Mouse (Mus musculus) heart, adult 18-20 months (tissue): ENCODE data around the gene Iqcn. TPM values are rescaled to one million over a fixed set of nuclear protein-coding genes. Genes with fewer than 3 reads are reported as not detected.

ENCODE experiments used
- DNase-seq, 2 experiments: peaks; one replicate each; pipeline ENCODE4 v3.0.0; 2021 to 2022; ENCODE audit warnings: mixed read lengths in 1 of 2
- total RNA-seq, 2 experiments: library from RNA; stranded (reverse); gene quantifications; 2 replicates each; pipeline ENCODE4 v1.2.3; 2021

Iqcn gene
- total RNA-seq, 2 experiments from 2014 or later = 0.05 TPM; not detected in 1

DNA sequence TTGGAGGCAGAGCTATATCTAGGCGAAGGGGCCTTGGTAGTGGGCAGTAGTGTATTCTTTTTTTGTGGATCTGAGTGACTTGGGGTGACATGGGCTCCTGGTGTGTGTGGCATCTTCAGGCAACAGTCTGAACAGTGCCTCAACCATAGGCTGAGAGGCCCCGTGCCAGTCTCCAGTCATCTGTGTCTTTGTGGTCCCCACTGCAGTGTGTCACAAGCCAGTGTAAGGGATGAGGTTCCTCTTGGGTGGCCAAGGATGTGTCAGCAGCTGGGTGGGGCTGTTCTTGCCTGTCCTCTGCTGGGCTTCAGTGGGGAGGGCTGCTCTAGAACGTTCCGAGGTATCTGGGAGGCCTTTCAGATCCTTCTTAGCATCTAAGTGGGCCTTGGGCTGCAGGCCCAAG is 27.7 kb downstream of the Iqcn start:
- no peak for DNase-seq

DNA sequence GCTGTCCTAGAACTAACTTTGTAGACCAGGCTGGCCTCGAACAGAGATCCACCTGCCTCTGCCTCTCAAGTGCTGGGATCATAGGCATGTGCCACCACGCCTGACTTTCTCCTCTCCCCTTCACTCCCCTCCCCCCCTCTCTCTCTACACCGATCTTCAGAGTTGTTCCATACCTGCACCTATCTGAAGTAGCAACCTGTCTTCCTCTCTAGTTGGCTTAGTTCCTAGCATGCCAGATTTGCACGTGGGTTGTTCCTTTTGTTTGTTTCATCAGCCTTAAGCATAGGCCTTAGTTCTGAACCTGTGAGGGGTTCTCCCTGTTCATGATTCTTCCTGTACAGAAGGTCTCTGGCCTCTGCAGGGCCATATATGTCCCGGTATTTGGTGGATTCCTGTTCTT is 34.4 kb downstream of the Iqcn start:
- DNase-seq = no peak

DNA sequence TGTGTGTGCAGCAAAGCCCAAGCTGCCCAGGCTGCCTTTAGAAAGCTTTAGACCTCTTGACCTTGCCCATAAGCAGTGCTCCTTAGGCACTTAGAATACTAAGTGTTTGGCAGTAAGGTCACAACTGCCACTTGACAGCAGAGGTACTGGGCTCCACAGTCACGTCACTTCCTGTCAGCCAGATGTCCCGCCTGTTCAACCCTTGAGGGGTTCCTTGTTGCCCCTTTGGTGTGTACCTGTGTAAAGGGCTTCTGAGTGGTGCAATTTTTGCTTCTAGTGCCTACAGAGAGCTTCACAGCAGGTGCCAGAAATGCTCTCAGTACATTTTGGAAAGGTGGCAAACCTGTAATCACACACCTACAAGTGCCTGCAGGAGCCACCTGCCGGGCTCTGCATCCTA is 35.0 kb downstream of the Iqcn start:
- DNase-seq = no peak

DNA sequence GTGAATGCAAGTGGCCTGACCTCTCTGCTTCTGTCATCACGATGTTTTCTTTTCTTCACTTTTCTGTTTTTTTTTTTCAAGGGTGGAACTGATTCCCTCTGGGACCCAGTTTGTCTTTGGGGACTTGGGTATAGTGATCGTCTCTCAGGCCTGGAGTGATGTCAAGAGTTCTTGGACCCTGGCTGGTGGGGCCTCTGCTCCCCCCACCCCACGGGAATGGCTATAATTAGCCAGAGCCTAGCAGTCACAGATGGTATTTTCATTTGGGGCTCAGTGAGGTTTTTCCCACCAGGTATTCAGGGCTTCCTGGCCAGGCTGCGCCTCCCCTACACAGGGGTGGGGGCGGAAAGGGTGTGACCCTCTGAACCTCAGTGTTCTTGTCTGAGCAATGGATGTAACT is 38.4 kb downstream of the Iqcn start:
- peak in 1 of 2 experiments; percentile 21 for DNase-seq

DNA sequence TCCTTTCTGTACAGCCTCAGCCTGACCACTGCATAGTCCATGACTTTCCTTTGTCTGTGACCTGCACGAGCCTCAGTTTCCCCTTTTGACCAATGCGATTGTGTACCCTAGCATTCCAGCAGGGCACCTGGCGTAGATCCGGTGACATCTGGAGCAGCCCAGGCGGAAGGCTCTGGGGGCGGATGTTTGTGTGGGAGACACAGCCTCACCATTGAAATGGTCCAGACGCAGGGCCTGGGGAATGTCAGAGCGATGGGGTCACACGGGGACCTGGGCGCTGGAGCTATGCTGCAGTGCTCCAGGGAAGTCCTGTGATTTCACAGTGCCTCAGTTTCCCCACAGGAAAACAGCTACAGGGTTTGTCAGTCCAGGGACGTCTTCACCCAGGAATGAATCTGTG is 38.9 kb downstream of the Iqcn start:
- DNase-seq = peak in 1 of 2 experiments; percentile 29

DNA sequence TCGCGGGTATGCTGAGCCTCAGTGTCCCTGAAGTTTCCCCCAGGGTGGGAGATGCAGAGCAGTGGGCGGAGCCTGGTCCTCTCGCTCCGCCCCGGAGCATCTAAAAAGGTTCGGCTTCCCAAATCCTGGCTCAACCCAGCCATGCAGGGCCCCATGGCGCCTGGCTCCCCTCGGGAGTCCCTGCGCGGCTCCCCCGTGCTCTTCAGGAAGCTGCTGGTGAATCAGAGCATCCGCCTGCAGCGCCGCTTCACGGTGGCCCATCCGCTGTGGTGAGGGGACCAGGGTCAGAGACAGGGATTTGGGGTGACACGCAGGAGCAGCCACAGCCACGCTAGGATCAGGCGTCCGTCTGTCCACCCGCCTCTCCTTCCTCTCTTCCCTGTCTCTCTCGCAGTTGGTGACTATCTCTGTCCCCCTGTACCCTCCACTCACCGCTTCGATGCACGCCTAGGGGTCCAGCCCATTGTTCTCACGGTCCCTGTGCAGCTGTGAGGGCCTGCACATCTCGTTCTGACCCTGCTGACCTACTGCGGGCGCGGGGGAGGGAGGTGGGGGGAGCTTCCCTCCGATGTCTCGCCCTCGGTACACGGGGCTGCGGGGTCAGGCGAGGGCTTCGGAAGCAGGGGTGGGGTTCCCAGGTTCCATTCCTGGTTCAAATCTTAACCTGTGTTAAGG is 39.9 kb downstream of the Iqcn start:
- peak; percentile 53 to 65 for DNase-seq

DNA sequence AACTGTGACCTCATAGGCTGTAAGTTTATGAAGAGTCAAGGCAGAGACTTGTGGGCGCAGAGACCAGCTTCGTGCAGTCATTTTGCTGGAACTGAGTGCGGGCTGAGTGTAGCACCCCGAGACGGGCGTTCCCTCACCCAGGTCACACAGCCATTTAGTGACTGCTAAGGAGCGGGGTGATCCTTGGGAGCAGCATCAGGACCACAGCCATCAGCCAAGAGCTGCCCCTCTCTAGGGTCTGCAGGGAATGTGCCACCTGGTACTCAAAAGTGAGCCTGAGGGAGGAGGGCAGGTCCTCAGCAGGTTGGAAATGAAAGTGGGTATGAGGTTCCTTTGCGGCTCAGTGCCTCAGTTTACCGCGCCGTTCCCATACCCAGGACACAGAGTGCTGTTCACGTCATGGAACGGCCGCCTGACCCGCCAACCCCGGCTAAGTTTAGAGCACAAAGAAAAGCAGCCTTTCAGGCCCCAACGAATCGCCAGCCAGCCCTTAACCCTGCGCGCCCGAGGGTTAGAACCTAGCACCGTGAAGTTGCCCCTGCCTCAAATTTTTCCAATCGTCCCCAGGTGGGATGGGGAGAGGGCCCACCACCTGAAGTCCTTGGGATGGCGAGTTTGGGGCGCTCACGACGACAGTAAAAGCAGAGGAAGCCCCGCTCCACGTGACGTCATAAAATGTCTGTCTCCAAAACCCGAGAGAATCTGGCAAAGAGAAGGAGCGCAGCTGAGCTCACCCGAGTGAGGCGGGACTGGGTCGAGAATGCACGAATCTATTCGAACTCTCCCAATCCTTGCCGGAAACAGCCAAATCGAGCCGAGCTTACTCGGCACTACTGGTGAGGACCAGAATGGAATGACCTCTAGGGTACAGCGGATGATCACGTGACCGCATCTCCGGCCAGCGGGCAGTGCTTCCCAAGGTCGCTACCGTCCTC is 40.7 kb downstream of the Iqcn start:
- DNase-seq = peak; percentile 85 to 91

DNA sequence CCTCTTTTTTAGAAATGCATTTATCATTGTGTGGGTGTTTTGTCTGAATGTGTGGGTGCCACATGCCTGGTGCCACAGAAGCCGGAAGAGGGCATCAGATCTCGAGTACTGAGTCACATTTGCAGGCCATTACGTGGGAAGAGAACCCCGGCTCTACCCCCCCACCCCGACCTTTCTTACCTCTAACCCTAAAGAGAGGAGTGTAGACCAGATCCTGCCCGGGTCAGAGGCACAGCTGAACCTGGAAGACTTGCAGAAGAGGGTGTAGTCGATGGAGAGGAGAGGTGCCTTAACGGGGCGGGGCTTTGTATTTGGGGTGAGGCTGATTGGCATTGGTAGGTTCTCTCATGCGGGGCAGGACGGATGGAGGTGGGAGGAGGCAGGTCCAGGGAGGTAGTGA is 41.5 kb downstream of the Iqcn start:
- peak in 1 of 2 experiments; percentile 20 for DNase-seq

DNA sequence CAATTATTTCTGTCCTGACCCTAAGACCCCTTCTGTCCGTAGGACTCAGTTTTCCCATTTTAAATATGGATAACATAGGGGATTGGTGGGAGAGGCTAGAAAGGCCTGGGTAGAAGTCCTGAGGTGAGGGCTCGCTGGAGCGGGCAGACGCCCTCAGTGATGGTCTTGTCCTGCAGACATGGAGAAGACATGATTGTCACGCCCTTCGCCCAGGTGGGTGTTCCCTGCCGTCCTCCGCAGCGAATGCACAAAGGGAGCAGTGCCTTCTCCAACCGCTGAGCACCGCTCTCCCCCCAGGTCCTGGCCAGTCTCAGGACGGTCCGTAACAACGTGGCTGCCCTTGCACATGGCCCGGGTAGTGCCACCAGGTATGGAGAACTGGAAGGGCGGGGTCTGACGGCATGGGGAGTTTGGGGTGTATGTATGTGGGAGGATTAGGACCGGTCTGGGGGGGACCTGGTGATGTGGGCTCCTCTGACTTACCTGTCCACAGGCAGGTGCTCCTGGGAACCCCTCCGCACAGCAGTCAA is 42.5 kb downstream of the Iqcn start:
- no peak for DNase-seq

DNA sequence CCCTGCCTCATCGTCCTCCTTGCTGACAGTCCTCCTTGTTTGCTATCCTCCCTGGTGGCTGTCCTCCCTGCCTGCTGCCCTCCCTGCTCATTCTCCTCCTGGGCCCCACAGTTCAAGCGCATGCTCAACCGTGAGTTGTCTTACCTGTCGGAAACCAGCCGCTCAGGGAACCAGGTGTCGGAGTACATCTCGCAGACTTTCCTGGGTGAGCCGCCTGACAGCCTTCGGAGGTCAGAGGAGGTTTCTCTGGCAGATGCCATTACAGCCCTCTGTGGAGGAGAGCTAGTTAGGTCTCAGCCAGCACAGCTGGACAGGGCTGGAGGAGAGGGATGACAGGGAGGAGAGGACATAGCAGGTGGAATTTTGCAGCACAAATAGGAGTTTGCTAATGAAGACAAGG is 43.4 kb downstream of the Iqcn start:
- DNase-seq = no peak

DNA sequence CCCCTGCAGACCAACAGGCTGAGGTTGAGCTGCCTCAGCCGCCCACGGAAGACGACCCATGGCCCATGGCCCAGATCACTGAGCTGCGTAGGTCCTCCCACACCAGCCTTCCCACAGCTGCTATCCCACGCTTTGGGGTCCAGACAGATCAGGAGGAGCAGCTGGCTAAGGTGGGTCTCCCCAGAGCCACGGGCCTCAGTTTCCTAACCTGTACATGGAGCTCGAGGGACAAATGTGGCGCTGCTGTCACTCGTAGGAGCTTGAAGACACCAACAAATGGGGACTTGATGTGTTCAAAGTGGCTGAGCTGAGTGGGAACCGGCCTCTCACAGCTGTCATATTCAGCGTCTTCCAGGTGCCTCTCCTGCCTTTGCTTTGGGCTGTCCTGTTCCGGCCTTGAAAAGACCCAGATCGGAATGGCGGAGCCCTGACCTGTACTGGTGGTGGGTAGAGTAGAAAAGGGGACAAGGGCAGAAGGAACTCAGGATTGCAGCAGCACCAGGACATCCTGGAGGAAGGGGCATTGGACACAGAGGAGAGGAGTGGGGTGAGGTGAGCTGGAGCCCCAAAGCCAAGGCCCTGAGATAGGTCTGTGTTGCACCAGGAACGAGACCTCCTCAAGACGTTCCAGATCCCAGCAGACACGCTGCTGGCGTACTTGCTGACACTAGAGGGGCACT is 44.1 kb downstream of the Iqcn start:
- no peak for DNase-seq

DNA sequence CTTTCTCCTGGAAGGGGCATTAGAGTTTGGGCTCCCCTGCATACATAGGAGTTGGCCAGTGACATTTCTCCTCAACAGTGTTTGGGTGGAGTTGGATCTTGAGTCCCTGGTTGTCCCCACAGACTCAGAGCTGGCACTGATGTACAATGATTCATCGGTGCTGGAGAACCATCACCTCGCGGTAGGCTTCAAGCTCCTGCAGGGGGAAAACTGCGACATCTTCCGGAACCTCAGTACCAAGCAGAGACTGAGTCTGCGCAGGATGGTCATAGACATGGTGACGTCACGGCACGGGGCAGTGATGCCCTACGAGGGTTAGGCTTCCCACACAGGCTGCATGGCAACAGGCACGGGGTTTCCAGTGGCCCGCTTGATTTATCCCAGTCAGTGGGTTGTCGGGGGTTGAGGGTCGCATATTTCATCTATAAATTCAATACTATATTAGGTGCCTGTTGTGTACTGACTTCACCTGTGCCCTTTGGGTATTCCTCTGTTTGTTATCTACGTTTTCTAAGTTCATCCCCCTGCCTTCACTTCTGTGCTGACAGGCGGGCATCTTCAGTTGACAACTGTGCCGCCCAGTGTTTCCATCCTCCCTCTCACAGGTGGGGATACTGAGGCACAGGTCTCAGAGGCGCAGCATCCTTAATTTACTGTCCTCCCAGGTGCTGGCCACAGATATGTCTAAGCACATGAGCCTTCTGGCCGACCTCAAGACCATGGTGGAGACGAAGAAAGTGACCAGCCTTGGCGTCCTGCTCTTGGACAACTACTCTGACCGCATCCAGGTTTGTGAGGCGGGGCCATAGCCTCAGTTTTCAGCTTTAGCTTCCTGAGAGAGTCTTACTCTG is 45.2 kb downstream of the Iqcn start:
- no peak for DNase-seq

DNA sequence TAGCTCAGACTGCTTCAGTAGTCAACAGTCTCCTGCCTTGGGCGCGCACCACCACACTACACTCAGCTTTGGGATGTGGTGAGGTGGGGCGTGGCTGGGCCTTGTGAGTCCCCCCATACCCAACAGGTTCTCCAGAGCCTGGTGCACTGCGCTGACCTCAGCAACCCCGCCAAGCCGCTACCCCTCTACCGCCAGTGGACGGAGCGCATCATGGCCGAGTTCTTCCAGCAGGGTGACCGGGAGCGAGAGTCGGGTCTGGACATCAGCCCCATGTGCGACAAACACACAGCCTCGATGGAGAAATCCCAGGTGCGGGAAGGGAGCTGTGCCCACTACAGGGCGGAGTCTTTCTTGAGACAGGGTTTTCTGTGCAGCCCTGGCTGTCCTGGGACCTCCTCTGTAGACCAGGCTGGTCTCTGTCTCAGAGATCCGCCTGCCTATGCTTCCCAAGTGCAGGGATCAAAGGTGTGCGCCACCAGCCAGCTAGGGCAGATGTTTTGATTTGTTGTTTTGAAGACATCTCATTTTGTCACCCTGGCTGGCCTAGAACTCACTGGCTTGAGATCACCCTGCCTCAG is 45.9 kb downstream of the Iqcn start:
- peak in 1 of 2 experiments; percentile 4 for DNase-seq

DNA sequence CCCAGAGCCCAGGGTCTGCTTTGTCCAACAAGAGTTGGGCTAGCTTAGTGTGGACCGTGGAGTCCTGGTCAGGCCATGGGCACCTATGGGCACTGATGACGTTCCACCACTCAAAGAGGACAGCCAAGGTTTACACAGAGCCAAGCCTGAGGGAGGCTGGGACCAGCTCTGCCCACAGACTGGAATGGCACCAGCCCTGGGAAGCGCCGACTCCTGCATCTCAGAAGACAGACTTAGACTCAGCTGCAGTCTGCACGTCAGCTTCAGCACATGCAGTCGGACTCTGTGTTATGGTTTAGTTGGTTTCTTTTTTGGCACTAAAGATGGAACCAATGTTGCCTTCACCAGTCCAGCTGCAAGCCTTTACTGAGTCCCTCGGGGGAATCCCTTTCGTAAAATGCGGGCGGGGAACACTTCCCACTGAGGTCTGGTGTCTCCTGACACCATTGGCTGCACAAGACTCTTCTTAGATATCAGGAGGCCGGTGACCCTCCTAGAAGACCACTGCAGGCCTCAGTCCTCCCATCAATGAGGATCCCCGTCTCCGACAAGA is 46.9 kb downstream of the Iqcn start:
- peak; percentile 53 to 67 for DNase-seq

DNA sequence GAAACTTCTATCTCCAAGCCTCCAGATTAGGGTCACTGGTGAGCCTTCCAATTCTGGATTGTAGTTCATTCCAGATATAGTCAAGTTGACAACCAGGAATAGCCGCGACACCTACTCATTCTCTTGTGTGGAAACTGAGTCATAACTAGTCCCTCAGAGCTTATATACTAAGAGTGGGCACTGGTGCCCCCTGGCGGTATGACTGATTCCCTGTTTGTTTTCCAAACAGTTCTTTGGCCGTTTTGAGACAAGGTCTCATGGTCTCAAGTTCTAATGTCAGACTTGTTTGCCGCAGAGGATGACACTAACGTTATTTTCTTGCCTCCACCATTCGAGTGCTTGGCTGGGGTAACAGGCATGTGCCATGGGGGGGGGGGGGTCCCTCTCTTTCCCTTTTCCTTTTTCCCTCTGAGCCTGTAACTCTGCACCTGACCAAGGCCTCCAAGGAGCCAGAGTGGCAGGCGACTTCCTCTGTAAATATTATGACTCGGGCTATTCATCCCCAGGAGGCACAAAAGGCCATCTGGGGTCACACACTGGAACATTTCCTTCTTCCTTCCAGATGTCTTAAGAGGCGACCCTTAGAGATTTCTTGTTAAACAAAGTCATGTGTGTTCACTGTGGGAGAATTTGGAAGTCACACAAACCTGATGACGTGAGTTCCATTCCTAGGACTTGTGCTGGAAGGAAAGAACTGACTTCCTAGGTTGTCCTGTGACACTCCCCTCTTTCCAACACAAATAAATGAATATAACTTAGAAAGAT is 48.9 kb downstream of the Iqcn start:
- DNase-seq = peak; percentile 91 to 94

DNA sequence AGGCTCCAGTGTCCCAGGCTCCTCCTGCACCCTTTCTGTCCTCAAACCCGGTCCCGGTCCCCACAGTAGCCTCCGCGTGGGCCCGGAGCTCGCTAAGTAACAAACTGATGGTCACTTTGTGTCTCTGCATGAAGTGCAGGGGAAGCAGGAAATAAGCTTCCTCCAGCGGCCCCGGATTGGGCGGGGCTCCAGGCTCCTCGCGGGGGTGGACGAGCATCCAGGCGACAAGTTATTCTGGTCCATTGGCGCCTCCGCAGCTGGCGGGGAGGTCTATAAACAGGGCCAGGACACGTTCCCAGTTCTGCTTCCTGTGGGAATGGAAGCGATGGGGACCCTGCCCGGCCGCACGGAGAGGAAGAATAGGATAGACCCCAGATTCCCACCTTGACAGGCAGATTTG is 49.9 kb downstream of the Iqcn start:
- DNase-seq = peak; percentile 95 to 97

DNA sequence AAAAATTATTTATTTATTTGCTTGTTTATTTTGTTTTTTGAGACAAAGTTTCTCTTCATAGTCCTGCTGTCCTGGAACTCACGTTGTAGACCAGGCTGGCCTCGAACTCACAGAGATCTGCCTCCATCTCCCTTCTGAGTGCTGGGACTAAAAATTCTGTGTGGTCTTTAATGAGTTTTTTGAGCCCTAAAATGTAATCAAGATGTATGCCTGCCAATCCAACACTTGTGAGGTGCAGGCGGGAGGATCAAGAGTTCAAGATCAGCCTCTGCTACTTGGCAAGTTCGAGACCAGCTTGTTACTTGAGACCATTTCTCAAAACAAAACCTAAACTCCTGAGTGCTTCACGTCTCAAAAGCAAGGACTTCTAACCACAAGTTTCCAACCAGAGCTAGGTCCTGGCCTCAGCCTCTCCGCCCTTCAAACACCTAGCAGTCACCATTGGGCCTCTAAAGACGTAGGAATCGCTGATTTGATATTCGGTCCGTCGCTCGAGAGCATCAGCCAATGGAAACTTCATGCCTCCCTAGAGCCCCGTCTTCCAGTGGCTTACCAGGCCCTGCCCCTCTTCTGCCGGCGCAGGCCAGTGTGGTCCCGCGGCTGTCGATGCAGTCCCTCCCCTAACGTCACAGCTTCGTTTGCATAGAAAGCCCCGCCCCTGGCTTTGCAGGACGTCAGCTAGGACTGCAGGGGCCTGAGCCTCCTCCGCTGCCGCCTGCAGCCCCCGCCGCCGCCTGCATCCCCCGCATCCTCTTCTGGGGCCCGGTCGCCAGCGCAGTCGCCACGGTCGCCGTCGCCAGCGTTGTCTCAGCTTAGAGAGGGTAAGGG is 51.0 kb downstream of the Iqcn start, which contains the start of gene Rab3a:
TSS of gene Rab3a (plus strand) at position 637 of the 828 bp plus-strand sequence.
- DNase-seq = peak; percentile 97 to 99

DNA sequence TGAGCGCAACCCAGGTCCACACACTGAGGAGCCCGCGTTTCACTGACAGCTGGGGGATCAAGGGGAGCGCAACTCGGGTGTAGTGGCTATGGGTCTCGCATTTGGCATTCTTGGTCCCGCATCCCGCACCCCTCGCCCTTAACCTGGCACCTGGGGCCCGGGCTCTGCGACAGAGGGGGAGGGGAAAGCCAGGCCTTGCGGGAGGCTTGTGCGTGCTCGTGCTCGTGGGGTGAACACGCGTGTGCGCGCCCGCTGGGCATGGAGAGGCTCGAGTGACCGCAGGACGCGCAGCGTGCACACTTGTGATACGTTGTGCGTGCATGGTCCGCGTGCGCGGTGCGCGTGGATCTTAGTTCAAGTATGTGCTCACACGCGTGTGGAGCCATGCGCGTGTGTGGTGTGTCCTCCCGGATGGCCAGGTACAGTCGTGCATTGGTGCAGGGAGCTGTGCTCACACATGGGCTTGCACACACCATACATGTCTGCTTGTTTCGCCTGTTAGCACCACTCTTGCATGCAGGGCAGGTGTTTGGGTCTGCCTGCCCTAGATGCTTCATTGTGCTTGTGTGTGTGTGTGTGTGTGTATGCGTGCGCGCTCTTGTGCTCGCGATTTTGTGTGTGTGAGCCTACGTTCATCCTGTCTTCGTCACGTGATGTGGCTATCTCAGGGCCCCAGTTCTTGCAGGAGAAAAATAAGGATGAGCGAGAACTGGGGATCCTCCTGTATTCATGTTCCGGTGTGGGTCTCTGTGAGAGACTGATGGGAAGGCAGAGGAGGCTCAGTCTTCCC is 51.8 kb downstream of the Iqcn start:
- peak in 1 of 2 experiments; percentile 13 for DNase-seq
